Mouse (Mus musculus) midbrain, postnatal 0 days (tissue): Measurements from ENCODE around the gene Nrxn3. TPM values are rescaled to one million over a fixed set of nuclear protein-coding genes. Genes with fewer than 3 reads are reported as not detected.
A peak's percentile ranks its signal among the peaks of the same experiment; 100 is the strongest.

Experiments
- ATAC-seq: fragments of 200-750 bp; cut with Nextera tagmentation; 2 replicates; pipeline ENCODE4 v1.8.0; 2017; ENCODE audit warnings: moderate number of reproducible peaks, mild to moderate bottlenecking, moderate TSS enrichment, moderate library complexity; ENCODE audit not compliant: low FRiP score
- DNase-seq: peaks from one replicate; pipeline ENCODE4 v3.0.0-alpha.2; 2015; ENCODE audit warnings: low spot score
- H3K27ac ChIP-seq: fragments of 300-500 bp; sonication (generic); 2 replicates; pipeline ENCODE4 v1.5.1; 2014; ENCODE audit warnings: low read depth, mild to moderate bottlenecking, low read length, mixed read lengths
- H3K27me3 ChIP-seq: fragments of 300-500 bp; sonication (generic); 2 replicates; pipeline ENCODE4 v1.6.1; 2014; ENCODE audit warnings: low read length, control low read depth, mixed read lengths; ENCODE audit not compliant: insufficient read depth
- H3K36me3 ChIP-seq: fragments of 300-500 bp; sonication (generic); 2 replicates; pipeline ENCODE4 v1.6.1; 2014; ENCODE audit warnings: low read length, control low read depth, mixed read lengths; ENCODE audit not compliant: insufficient read depth
- H3K4me1 ChIP-seq: fragments of 300-500 bp; sonication (generic); 2 replicates; pipeline ENCODE4 v1.6.1; 2014; ENCODE audit warnings: mild to moderate bottlenecking, control low read depth, antibody characterized with exemption, low read length, mixed read lengths; ENCODE audit not compliant: insufficient read depth
- H3K4me2 ChIP-seq: fragments of 300-500 bp; sonication (generic); 2 replicates; pipeline ENCODE4 v1.6.1; 2014; ENCODE audit warnings: low read depth, mild to moderate bottlenecking, low read length, mixed read lengths; ENCODE audit not compliant: poor library complexity, severe bottlenecking
- H3K4me3 ChIP-seq: fragments of 300-500 bp; sonication (generic); 2 replicates; pipeline ENCODE4 v1.5.1; 2014; ENCODE audit warnings: low read depth, mild to moderate bottlenecking, low read length, moderate library complexity
- H3K9ac ChIP-seq: fragments of 300-500 bp; sonication (generic); replicated peaks from 2 replicates; pipeline ENCODE4 v1.6.1; 2014; ENCODE audit warnings: mild to moderate bottlenecking, low read length, moderate library complexity, mixed read lengths; ENCODE audit not compliant: poor library complexity, severe bottlenecking
- H3K9me3 ChIP-seq: fragments of 300-500 bp; sonication (generic); 2 replicates; pipeline ENCODE4 v1.6.1; 2016; ENCODE audit warnings: low read length, control low read depth
- CTCF ChIP-seq: IDR thresholded peaks from 2 replicates; pipeline ENCODE4 v1.5.1; 2016; ENCODE audit warnings: antibody characterized with exemption, mild to moderate bottlenecking
- WGBS: fragments of 180-500 bp; shearing (Covaris S2); extraction: QIAGEN DNeasy Blood & Tissue Kit; methylation state at CpG from one replicate; pipeline ENCODE4 v1.1.7; 2014; 5-methylcytosine and 5-hydroxymethylcytosine counted together
- polyA plus RNA-seq: library from polyadenylated mRNA; unstranded; fragments of >200 nt; fragmentation: Nextera tagmentation; extraction: Ambion mirVana; gene quantifications from 2 replicates; pipeline ENCODE4 v1.2.1, GENCODE M21; 2015
- total RNA-seq: library from RNA; depleted of rRNA; stranded (reverse); fragments of >200 nt; gene quantifications from 2 replicates; pipeline ENCODE4 v1.2.3, GENCODE M21; 2014

Gene Nrxn3
- total and polyA plus RNA-seq, 2 experiments from 2014 or later, result 80.8 to 88.2 TPM

DNA sequence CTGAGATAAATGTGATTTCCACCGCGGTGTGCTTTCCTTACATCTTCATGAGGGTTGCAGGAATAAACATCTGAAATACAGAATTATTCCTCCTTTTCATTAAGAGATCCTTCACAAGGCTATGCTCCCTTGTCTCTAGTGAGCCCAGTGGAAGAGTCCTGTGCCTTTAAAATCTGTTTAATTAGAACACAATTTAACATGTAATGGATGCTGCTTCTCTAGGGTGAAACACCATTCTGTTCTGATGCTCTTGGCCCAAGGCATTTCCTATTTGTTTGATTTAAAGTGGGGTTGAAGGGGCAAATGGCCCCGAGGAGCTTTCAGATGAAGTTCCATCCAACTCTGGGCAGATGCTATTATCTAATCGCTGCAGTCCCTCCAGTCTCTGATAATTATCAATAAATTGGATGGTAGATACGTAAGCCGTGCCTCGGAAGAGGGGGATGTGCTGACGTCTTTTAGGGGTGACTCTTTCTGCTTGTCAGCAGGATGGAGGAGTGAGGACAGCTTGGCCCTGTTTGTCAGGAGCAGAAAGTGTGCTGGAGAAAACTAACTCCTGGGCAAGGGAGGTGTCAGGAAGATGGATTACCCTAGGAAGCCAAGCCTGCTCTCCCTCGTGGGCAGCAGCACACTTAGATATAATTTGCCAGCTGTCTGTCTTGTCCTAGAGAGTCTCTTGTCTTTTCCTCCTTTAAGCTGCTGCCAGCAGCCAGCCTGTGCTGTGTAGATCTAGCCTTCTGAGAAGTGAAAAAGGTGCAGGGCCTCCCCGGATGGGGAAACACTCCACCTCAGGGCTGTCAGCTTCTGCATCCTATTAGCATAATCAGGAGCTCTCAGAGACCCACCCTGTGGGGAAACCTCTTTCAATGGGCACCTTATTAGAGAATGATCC is 1041.8 kb downstream of the Nrxn3 start:
- TF ChIP-seq CTCF, result no peak
- Histone ChIP-seq H3K4me3 (no peak overlapping the region), H3K27me3 (no peaks in the 10 kb centered on the region), H3K27ac (no peak overlapping the region), H3K36me3 (no peaks in the 10 kb centered on the region), H3K9ac (no peak overlapping the region), H3K4me2 (no peak overlapping the region), H3K4me1 (peaks cover 7% of the 10 kb centered on the region; the same call in 1 of the 2 replicates), H3K9me3 (no peaks in the 10 kb centered on the region)
- no peak for ATAC-seq
- peak; percentile 22 for DNase-seq
- 44% methylated on average over 10 of the region's 10 CpGs for WGBS

DNA sequence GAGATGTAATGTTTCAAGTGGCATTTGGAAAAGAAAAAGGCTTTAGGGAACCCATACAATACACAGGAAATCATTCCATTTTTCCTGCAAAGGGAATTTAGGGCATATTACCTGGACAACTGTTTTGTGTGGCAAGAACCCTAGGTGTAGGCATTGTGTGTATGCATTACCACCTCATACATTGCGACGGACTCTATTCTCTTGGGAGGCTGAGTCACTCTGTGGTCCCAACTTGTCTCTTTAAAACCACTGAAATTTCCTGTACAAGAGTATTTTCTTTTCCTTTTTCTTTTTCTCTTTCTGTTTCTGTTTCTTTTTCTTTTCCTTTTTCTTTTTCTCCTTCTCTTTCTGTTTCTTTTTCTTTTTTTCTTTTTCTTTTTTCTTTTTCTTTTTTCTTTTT is 1042.5 kb downstream of the Nrxn3 start:
- ATAC-seq (no peak), DNase-seq (no peak)
- H3K4me2 ChIP-seq, result no peak overlapping the region
- H3K4me3 ChIP-seq, result no peak overlapping the region
- no peak overlapping the region for H3K27ac ChIP-seq
- no peak for TF ChIP-seq CTCF
- no peaks in the 10 kb centered on the region for H3K36me3 ChIP-seq
- H3K9me3 ChIP-seq, result no peaks in the 10 kb centered on the region
- no peak overlapping the region for H3K9ac ChIP-seq
- peaks cover 7% of the 10 kb centered on the region; the same call in 1 of the 2 replicates for H3K4me1 ChIP-seq
- 25% methylated on average over 2 of the region's 2 CpGs for WGBS
- no peaks in the 10 kb centered on the region for H3K27me3 ChIP-seq

DNA sequence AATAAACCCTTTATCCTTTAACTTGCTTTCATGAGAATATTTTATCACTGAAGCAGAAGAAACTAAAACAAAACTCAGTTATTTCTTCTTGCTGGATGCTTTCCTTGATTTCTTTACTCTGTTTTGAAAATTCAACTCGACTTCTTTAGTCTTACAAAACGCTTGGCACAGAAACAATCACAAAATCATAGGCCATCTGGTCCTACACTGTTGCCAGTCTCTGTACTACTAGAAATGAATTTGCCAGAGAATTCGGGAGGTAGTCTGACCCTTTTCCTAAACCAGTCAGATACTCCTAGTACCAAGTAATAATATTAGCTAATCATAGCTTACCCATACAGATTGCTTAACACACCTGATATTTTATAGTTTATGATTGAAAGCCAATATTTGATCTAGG is 1066.1 kb downstream of the Nrxn3 start:
- WGBS, result 86% methylated on average over 3 of the region's 3 CpGs
- H3K4me3 ChIP-seq, result no peak overlapping the region
- no peak for DNase-seq
- H3K9me3 ChIP-seq, result no peaks in the 10 kb centered on the region
- no peak for TF ChIP-seq CTCF
- ATAC-seq, result no peak
- no peak overlapping the region for H3K27ac ChIP-seq
- no peaks in the 10 kb centered on the region for H3K4me1 ChIP-seq
- H3K27me3 ChIP-seq, result no peaks in the 10 kb centered on the region
- H3K4me2 ChIP-seq, result no peak overlapping the region
- no peak overlapping the region for H3K9ac ChIP-seq
- no peaks in the 10 kb centered on the region for H3K36me3 ChIP-seq

DNA sequence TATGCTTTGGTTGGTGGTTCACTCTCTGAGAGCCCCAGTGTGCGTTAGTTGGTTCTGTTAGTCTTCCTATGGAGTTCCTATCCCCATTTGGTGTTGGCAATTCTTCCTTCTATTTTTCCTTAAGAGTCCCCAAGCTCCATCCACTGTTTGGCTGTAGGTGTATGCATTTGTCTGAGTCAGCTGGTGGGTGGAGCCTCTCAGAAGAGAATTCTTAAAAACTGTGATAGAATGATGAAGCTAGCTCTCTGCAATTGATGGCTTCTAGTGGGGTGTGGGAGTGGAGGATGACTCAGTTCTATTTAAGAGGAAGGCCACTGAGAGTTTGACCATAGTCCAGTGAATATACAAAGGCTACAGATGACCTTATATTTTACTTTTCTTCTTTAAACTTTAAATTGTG is 1067.3 kb downstream of the Nrxn3 start:
- no peak for TF ChIP-seq CTCF
- Histone ChIP-seq H3K9me3 (no peaks in the 10 kb centered on the region), H3K4me3 (no peak overlapping the region), H3K4me1 (no peaks in the 10 kb centered on the region), H3K4me2 (no peak overlapping the region), H3K9ac (no peak overlapping the region), H3K27me3 (no peaks in the 10 kb centered on the region), H3K36me3 (no peaks in the 10 kb centered on the region), H3K27ac (no peak overlapping the region)
- DNase-seq, result no peak
- ATAC-seq, result no peak
- 97% methylated on average over 1 of the region's 1 CpGs for WGBS

DNA sequence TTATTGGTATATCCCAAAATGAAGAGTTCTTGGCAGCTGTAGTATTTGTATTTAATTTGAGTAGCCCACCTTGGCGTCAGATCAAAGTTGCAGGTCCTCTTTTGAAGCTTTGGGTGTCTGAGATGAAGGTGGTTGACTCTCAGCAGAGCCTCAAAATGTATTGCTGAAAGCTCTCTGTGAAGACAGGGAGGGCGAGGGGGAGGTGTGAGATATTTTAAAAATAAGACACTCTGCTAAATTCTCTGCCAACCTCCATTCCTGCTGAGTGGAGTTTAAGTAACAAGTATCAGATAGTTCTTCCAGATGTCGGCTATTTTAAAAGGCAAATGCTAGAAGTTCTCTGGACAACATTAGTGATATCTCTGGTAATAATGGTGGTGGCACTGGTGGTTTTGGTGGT is 1069.2 kb downstream of the Nrxn3 start:
- no peak overlapping the region for H3K27ac ChIP-seq
- ATAC-seq (no peak), DNase-seq (no peak)
- no peaks in the 10 kb centered on the region for H3K9me3 ChIP-seq
- H3K9ac ChIP-seq, result no peak overlapping the region
- no peak overlapping the region for H3K4me2 ChIP-seq
- H3K4me3 ChIP-seq, result no peak overlapping the region
- WGBS, result 82% methylated on average over 3 of the region's 3 CpGs
- no peaks in the 10 kb centered on the region for H3K36me3 ChIP-seq
- no peaks in the 10 kb centered on the region for H3K27me3 ChIP-seq
- no peaks in the 10 kb centered on the region for H3K4me1 ChIP-seq
- no peak for TF ChIP-seq CTCF

DNA sequence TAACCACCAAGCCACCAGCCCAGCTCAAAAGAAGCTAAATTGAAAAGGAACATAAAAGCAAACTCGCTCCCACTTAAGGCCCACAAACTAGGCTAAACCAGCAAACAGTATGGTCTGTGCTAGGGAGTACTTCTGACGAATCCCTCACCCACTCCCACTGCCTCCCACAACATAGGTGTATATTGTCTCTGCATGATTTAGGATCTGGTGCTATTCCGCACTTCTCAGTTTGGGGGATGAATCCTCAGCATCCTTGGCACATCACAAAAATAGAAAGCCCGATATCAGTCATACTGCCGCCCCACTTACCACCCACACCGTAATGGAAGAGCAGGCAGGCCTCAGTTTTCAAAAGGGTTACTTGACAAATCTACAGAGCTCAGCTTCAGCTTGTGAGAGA is 1072.1 kb downstream of the Nrxn3 start:
- Histone ChIP-seq H3K27me3 (no peaks in the 10 kb centered on the region), H3K4me3 (no peak overlapping the region), H3K4me2 (no peak overlapping the region), H3K9ac (no peak overlapping the region), H3K27ac (no peak overlapping the region), H3K36me3 (no peaks in the 10 kb centered on the region), H3K9me3 (no peaks in the 10 kb centered on the region), H3K4me1 (no peaks in the 10 kb centered on the region)
- ATAC-seq, result no peak
- WGBS, result 95% methylated on average over 6 of the region's 6 CpGs
- TF ChIP-seq CTCF, result no peak
- DNase-seq, result no peak
